Mouse (Mus musculus) ES-Bruce4 (cell line): ENCODE measurements at regions not wholly inside any gene's neighbourhood (a gene's known extent, or its start where the extent isn't known, plus 50 kb on each side); places are given as distances from the start of the nearest gene placed in this dataset.

Experiments
- CTCF ChIP-seq: IDR thresholded peaks from one replicate; pipeline ENCODE4 v1.8.1; 2011; ENCODE audit warnings: low read depth, low read length
- EP300 ChIP-seq: IDR thresholded peaks from 2 replicates; pipeline ENCODE4 v1.6.1; 2011; ENCODE audit warnings: low read depth, low read length; ENCODE audit not compliant: insufficient read depth
- POLR2A ChIP-seq: IDR thresholded peaks from one replicate; pipeline ENCODE4 v1.8.1; 2011; ENCODE audit warnings: low read length; ENCODE audit not compliant: insufficient read depth

- no peak for TF ChIP-seq CTCF
- no peak for TF ChIP-seq EP300
- no peak for TF ChIP-seq POLR2A
Measured at GRCm38 (mm10) chr1:189483331-189483730, 81.3 kb upstream of the Kcnk2 start.
